ENCODE assay signal across 24 mouse cellular contexts in genomic region chr10:66974417-66974816, GRCm38 (mm10).
A peak's percentile ranks its signal among the peaks of the same experiment; 100 is the strongest.
DNase-seq lines count a peak whose midpoint lies in the region; ATAC-seq and TF ChIP-seq lines count a peak whose summit lies in the region.
"Had no signal": no experiment of that assay in that cellular context is flagged by ENCODE, and none has a peak within 500 bp of the region (broad histone marks: within the 10 kb centered on the region; RNA-seq: fewer than 3 reads in every experiment).

No protein-coding gene starts in this region.

- H3K9me3 ChIP-seq in midbrain, embryonic 16.5 days (replicated peaks; ENCODE audit: control insufficient read depth, low read length, poor library complexity, severe bottlenecking): no peaks in the 10 kb centered on the region
- H3K9me3 ChIP-seq in midbrain, embryonic 13.5 days: no peaks in the 10 kb centered on the region
- H3K9me3 ChIP-seq: forebrain, embryonic 10.5 days; hindbrain, embryonic 15.5 days; intestine, embryonic 15.5 days; lung, embryonic 15.5 days; midbrain, embryonic 10.5 days had no signal

- no peaks in the 10 kb centered on the region for H3K36me3 ChIP-seq in midbrain, embryonic 16.5 days (ENCODE audit: control insufficient read depth, insufficient read depth, low read length)
- no peaks in the 10 kb centered on the region for H3K36me3 ChIP-seq in midbrain, embryonic 13.5 days
- H3K36me3 ChIP-seq: forebrain, embryonic 10.5 days; hindbrain, embryonic 15.5 days; intestine, embryonic 15.5 days; lung, embryonic 15.5 days; midbrain, embryonic 10.5 days had no signal

- ATAC-seq in midbrain, embryonic 16.5 days: 0 out of 2 replicates have a peak, but pooled peaks have one; percentile 17
- ATAC-seq in midbrain, embryonic 13.5 days: no peak
- ATAC-seq: CD4-positive, CD25-positive, alpha-beta regulatory T cell, adult 4 months; forebrain, embryonic 16.5 days; intestine, embryonic 15.5 days had no signal

- H3K9ac ChIP-seq in midbrain, embryonic 16.5 days (ENCODE audit: low read depth, low read length): no peak overlapping the region
- no peak overlapping the region for H3K9ac ChIP-seq in midbrain, embryonic 13.5 days (replicated peaks)
- H3K9ac ChIP-seq: hindbrain, embryonic 15.5 days; intestine, embryonic 15.5 days; lung, embryonic 15.5 days had no signal

- no peak overlapping the region for H3K27ac ChIP-seq in midbrain, embryonic 16.5 days (ENCODE audit: low read length)
- H3K27ac ChIP-seq in midbrain, embryonic 13.5 days: no peak overlapping the region
- H3K27ac ChIP-seq: forebrain, embryonic 10.5 days; hindbrain, embryonic 15.5 days; intestine, embryonic 15.5 days; kidney, postnatal 0 days; lung, embryonic 15.5 days; midbrain, embryonic 10.5 days had no signal

- DNase-seq in heart, postnatal 4 days: peak; percentile 32
- no peak for DNase-seq in heart, postnatal 25 days (ENCODE audit: low spot score)
- peak; percentile 61 for DNase-seq in brain, embryonic 14.5 days (ENCODE audit: low read depth)
- peak; percentile 54 for DNase-seq in retina, postnatal 7 days (ENCODE audit: low read depth, low spot score)
- DNase-seq in T-cell, adult 2 months (ENCODE audit: low spot score): no peak
- DNase-seq: adrenal gland, adult 8-10 months; cerebellum, adult 8-10 months; cerebellum, postnatal 25 days; heart, postnatal 36 days; kidney, adult 2 months; kidney, postnatal 4 days; layer of hippocampus, postnatal 36 days; right cerebral cortex, postnatal 14 days had no signal

- intact Hi-C loops in heart, postnatal 25 days (cut with DNase I): no loop called here

- H3K4me3 ChIP-seq in midbrain, embryonic 16.5 days (ENCODE audit: low read depth, low read length): no peak overlapping the region
- H3K4me3 ChIP-seq in midbrain, embryonic 13.5 days (replicated peaks): no peak overlapping the region
- H3K4me3 ChIP-seq: forebrain, embryonic 10.5 days; hindbrain, embryonic 15.5 days; intestine, embryonic 15.5 days; lung, embryonic 15.5 days; midbrain, embryonic 10.5 days had no signal

- H3K4me2 ChIP-seq in midbrain, embryonic 16.5 days (ENCODE audit: low read length): no peak overlapping the region
- no peak overlapping the region for H3K4me2 ChIP-seq in midbrain, embryonic 13.5 days (replicated peaks)
- H3K4me2 ChIP-seq: hindbrain, embryonic 15.5 days; intestine, embryonic 15.5 days; liver, embryonic 11.5 days; lung, embryonic 15.5 days had no signal

- no peak for TF ChIP-seq CTCF in brain, embryonic 14.5 days (IDR thresholded peaks at IDR 0.05; ENCODE audit: borderline replicate concordance, extremely low read depth, insufficient read depth, insufficient read length)

- no peaks in the 10 kb centered on the region for H3K27me3 ChIP-seq in midbrain, embryonic 16.5 days (ENCODE audit: control insufficient read depth, insufficient read depth, low read depth, low read length)
- H3K27me3 ChIP-seq in midbrain, embryonic 13.5 days: no peaks in the 10 kb centered on the region
- H3K27me3 ChIP-seq: hindbrain, embryonic 15.5 days; intestine, embryonic 15.5 days; lung, embryonic 15.5 days had no signal

- TF ChIP-seq POLR2A in brain, embryonic 14.5 days (IDR thresholded peaks at IDR 0.05; ENCODE audit: borderline replicate concordance, extremely low read depth, insufficient read depth, insufficient read length, poor library complexity, severe bottlenecking): no peak

- H3K4me1 ChIP-seq in midbrain, embryonic 16.5 days (ENCODE audit: control insufficient read depth, insufficient read depth, low read length): no peaks in the 10 kb centered on the region
- H3K4me1 ChIP-seq in midbrain, embryonic 13.5 days (replicated peaks): no peaks in the 10 kb centered on the region
- H3K4me1 ChIP-seq: hindbrain, embryonic 15.5 days had no signal

- WGBS in midbrain, embryonic 16.5 days: 48% methylated on average over 4 of the region's 4 CpGs
- WGBS in midbrain, embryonic 13.5 days: 61% methylated on average over 4 of the region's 4 CpGs

Comparison
In these comparisons a context has a peak if more than half of its experiments do, and no peak if none do; other contexts are left out.
1. DNase-seq: peak in heart, postnatal 4 days (single experiment), brain, embryonic 14.5 days (single experiment) and retina, postnatal 7 days (single experiment); none in heart, postnatal 25 days (single experiment) and T-cell, adult 2 months (single experiment).